Mouse (Mus musculus): Measurements from ENCODE around the gene Itgb8. TPM values are rescaled to one million over a fixed set of nuclear protein-coding genes. Genes with fewer than 3 reads are reported as not detected.

Gene Itgb8
- polyA plus RNA-seq, 1 experiment from 2014 or later: 17.1 TPM

DNA sequence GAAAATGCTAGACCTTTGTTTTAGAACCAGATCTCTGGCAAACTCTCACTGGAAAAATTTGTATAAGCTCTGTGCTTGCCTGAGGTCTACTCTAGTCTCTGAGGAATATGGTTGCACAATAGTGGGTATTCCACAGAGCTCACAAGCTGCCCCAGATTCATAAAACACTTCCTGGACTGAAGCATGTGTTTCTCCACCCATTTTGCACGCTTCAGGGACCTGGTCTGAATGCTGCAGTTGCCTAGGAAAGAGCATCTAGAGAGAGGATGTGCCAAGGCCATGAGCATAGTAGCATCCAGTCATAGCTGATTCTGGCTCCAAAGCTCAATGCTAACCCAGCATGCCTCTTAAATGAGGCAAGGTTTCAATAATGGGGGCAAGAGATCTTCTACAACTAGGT is 74.4 kb downstream of the Itgb8 start:
- H3K36me3 ChIP-seq: peaks cover 23% of the 10 kb centered on the region
- H3K4me2 ChIP-seq (replicated peaks): no peak overlapping the region
- no peaks in the 10 kb centered on the region for H3K9me3 ChIP-seq
- no peak overlapping the region for H3K27ac ChIP-seq
- peaks cover 15% of the 10 kb centered on the region for H3K4me1 ChIP-seq (replicated peaks)
- no peak overlapping the region for H3K4me3 ChIP-seq (replicated peaks)
- ATAC-seq: peak; percentile 65
- H3K27me3 ChIP-seq: no peaks in the 10 kb centered on the region
- H3K9ac ChIP-seq (replicated peaks): no peak overlapping the region
- 67% methylated on average over 1 of the region's 1 CpGs for WGBS

DNA sequence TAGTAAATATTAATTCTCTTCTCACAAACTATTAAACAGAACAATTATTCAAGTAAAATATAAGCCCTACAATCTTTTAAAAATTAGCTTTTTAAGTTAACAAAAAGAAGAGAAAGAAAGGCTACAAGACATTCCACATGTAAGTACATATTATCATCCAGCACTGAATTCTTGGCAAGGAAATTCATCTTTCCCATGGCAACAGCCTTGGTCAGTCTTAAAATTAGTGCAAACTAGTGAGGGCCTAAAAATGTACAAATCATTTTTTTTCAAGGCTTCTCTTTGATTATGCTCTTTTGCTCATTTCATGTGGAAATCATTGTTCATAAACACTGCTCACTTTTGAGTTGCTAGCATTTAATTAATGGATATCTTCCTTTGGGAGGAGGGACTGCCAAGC is 77.8 kb downstream of the Itgb8 start:
- Histone ChIP-seq H3K27me3 (no peaks in the 10 kb centered on the region), H3K4me3 (replicated peaks) (no peak overlapping the region), H3K9me3 (no peaks in the 10 kb centered on the region), H3K9ac (replicated peaks) (no peak overlapping the region), H3K27ac (no peak overlapping the region), H3K4me1 (replicated peaks) (peaks cover 15% of the 10 kb centered on the region), H3K36me3 (peaks cover 16% of the 10 kb centered on the region), H3K4me2 (replicated peaks) (no peak overlapping the region)
- no peak for ATAC-seq

DNA sequence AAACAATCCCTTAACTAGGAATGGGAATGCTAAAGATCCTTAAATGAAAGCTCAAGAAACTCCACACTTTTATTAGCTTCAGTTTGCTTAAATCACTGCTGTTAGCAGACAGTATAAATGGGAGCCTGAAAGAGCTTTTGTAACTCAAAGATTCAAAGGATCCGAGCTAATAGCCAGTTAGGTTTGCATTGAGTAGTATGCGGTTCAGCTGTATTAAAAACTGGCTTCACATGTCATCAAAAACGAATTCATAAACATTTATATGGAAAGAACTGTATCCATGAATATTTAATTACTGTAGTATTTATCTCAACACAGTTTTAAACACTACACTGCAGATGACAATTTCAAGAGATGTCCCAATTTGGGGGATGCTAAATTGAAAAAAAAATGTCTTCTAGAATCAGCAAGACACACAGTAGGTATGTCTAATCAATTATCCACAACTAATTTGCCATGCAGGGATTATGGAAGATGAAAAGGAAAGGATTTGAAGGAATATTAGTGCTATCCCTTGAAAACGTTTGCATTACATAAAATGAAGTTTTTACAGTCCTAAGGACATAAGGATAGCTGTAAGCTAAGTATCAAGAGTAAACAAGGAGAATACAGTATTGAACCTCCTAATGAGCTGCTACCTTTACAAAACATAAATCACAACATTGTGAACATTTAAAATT is 79.2 kb downstream of the Itgb8 start:
- peak; percentile 63; the same call in 1 of the 2 replicates for ATAC-seq
- H3K36me3 ChIP-seq: peaks cover 8% of the 10 kb centered on the region; the same call in 1 of the 2 replicates
- peaks cover 15% of the 10 kb centered on the region for H3K4me1 ChIP-seq (replicated peaks)
- H3K4me3 ChIP-seq (replicated peaks): no peak overlapping the region
- WGBS: 29% methylated on average over 4 of the region's 4 CpGs
- no peak overlapping the region for H3K27ac ChIP-seq
- no peak overlapping the region for H3K4me2 ChIP-seq (replicated peaks)
- H3K9ac ChIP-seq (replicated peaks): no peak overlapping the region
- no peaks in the 10 kb centered on the region for H3K27me3 ChIP-seq
- H3K9me3 ChIP-seq: no peaks in the 10 kb centered on the region

DNA sequence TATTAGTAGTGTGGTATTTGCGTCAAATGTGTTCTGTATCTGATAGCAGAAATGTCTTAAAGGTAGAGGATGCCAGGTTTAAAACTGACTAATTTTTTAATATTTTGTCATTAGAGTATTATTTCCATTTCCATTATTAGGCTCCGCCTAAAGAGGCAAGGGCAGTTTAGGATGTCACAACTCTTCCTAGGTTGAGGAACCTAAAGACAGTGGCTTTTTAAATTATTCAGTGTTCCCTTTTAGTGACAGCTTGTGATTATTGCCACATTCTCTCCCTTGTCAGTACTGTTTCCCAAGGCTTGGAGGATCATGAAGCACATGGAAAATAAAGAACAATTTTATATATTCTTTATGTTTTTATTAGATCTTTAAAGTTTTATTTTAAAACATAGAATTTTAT is 80.9 kb downstream of the Itgb8 start:
- Histone ChIP-seq H3K27me3 (no peaks in the 10 kb centered on the region), H3K9ac (replicated peaks) (no peak overlapping the region)
- WGBS: 88% methylated on average over 2 of the region's 2 CpGs

DNA sequence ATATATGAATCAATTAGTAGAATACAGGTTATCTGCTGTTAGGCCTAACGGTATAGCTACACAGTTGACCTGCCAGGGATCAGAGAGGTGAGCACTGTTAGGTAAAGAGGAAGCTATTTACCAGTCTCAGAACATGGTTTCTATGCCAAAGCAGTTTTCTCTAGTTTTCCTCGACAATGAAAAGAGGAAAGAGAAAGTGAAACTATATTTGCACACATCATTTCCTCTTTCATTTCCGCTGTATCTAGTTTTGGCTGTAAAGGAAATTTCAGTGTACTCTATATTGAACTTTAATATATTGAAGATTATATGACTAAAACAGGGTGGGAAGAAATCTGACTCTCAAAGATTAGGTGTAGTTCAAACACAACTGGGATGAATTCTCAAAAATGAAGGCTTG is 81.5 kb downstream of the Itgb8 start:
- ATAC-seq: no peak
- Histone ChIP-seq H3K4me3 (replicated peaks) (no peak overlapping the region), H3K4me2 (replicated peaks) (no peak overlapping the region), H3K9me3 (no peaks in the 10 kb centered on the region), H3K27ac (no peak overlapping the region), H3K27me3 (no peaks in the 10 kb centered on the region), H3K36me3 (no peaks in the 10 kb centered on the region; the same call in 1 of the 2 replicates), H3K4me1 (replicated peaks) (peaks cover 10% of the 10 kb centered on the region), H3K9ac (replicated peaks) (no peak overlapping the region)
- 94% methylated on average over 3 of the region's 3 CpGs for whole genome bisulfite sequencing

More for the DNA sequence above, 80.9 kb downstream of the Itgb8 start:
- Histone ChIP-seq H3K27ac (no peak overlapping the region), H3K36me3 (peaks cover 4% of the 10 kb centered on the region; the same call in 1 of the 2 replicates), H3K4me3 (replicated peaks) (no peak overlapping the region), H3K4me1 (replicated peaks) (peaks cover 10% of the 10 kb centered on the region), H3K9me3 (no peaks in the 10 kb centered on the region), H3K4me2 (replicated peaks) (no peak overlapping the region)
- no peak for ATAC-seq

DNA sequence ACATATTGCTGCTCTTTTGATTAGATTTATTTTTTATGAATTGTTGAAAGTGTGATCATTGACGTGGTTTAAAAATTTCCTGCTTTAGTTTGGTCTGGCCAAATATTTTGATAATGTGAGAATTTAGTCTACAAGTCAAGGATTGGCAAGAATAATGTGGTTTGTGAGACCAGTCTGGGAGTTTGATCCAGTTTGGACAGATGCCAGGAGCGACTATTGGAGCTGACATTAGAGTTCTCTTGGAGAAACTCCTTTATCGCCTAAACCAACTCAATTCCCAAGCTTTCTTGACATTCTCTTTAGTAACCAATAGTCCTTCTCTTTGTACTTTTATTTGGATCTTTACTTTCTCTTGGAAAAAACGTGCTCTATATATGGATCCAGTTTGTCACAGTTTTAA is 83.0 kb downstream of the Itgb8 start:
- H3K27me3 ChIP-seq: no peaks in the 10 kb centered on the region
- H3K27ac ChIP-seq: no peak overlapping the region
- no peak overlapping the region for H3K4me2 ChIP-seq (replicated peaks)
- WGBS: 91% methylated on average over 4 of the region's 4 CpGs
- H3K4me3 ChIP-seq (replicated peaks): no peak overlapping the region
- H3K36me3 ChIP-seq: no peaks in the 10 kb centered on the region; the same call in 1 of the 2 replicates
- no peak for ATAC-seq
- no peaks in the 10 kb centered on the region for H3K9me3 ChIP-seq
- H3K4me1 ChIP-seq (replicated peaks): no peaks in the 10 kb centered on the region
- no peak overlapping the region for H3K9ac ChIP-seq (replicated peaks)

DNA sequence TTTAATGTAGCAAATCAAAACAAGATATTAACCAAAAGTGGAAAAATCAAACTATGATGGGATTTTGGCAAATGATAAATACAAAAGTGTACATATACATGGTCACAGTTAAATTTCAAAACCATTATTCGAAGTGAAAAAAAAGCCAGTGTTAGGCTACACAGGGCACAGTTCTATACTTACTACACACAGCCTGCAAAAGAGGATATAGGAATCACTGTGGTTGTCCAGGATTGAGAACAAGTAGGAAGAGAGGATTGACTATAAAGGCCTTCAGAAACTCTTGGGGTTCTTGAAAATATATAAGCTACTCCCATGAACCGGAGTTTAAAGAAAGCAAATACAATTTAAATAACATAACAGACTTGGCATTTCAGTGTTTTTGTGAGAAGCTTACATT is 87.6 kb downstream of the Itgb8 start:
- Histone ChIP-seq H3K4me2 (replicated peaks) (no peak overlapping the region), H3K27me3 (no peaks in the 10 kb centered on the region), H3K9ac (replicated peaks) (no peak overlapping the region), H3K9me3 (no peaks in the 10 kb centered on the region), H3K4me1 (replicated peaks) (no peaks in the 10 kb centered on the region), H3K4me3 (replicated peaks) (no peak overlapping the region), H3K27ac (no peak overlapping the region), H3K36me3 (no peaks in the 10 kb centered on the region)
- no peak for ATAC-seq
- 92% methylated on average over 2 of the region's 2 CpGs for WGBS

DNA sequence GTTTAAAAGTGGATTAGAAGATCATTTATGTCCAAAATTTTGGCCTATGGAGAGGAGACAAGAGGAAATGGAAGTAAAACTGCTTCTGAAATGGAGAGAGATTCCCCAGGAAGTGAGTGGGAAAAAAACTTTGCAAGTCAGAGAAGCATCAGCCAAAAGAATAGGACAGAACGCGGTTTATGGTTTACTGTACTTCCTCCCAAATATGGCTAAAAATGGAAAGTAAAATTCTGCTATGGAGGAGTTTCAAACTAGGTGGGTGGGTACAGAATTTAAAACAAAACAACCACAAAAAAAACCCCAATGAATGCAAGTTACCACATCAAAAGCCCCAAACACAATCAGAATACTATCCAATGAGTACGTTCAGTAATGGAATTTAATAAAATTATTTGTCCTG is 90.8 kb downstream of the Itgb8 start:
- H3K4me1 ChIP-seq (replicated peaks): no peaks in the 10 kb centered on the region
- ATAC-seq: no peak
- no peaks in the 10 kb centered on the region for H3K9me3 ChIP-seq
- no peak overlapping the region for H3K4me2 ChIP-seq (replicated peaks)
- 92% methylated on average over 3 of the region's 3 CpGs for WGBS
- no peak overlapping the region for H3K27ac ChIP-seq
- no peaks in the 10 kb centered on the region for H3K27me3 ChIP-seq
- H3K36me3 ChIP-seq: no peaks in the 10 kb centered on the region
- no peak overlapping the region for H3K9ac ChIP-seq (replicated peaks)
- no peak overlapping the region for H3K4me3 ChIP-seq (replicated peaks)

DNA sequence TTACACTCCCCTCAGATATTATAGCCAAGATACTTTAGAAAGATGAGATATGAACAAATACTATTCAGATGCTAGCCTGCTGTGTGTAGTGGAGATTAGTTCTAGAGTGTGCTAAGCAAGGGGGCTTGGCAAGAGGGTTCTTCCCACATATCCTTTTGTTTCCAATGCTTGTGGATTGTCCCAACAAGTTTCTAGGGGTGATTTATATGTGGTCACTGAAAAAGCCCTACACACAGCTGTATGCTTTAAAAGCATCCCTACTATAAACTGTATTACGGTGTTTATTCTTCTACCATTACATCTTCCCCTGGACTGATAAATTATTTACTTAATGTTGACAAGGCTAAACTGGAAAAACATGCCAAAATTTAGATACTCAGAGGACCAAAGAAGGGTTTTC is 92.6 kb downstream of the Itgb8 start:
- no peaks in the 10 kb centered on the region for H3K27me3 ChIP-seq
- no peak overlapping the region for H3K4me2 ChIP-seq (replicated peaks)
- no peak for ATAC-seq
- no peak overlapping the region for H3K9ac ChIP-seq (replicated peaks)
- WGBS: 90% methylated on average over 1 of the region's 1 CpGs
- no peaks in the 10 kb centered on the region for H3K4me1 ChIP-seq (replicated peaks)
- no peak overlapping the region for H3K27ac ChIP-seq
- H3K36me3 ChIP-seq: no peaks in the 10 kb centered on the region
- no peak overlapping the region for H3K4me3 ChIP-seq (replicated peaks)
- no peaks in the 10 kb centered on the region for H3K9me3 ChIP-seq

DNA sequence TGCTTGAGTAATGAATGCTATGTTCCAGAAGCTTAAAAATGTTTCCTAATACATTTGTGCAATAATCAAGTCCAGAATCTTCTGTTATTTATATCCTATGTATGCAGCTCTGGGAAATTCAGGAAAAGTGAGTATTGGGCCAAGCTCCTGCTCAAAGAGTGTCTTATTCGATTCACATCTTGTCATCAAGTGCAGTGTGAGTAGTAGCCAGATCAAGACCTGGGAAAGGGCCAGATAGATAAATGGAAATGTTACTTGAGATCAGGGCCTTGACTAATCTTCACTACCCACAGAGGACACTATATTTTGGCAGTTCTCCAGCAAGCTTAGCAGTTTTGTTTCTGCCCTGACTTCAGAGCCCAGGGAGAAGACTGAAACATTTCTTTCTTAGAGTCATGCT is 100.7 kb downstream of the Itgb8 start:
- H3K4me3 ChIP-seq (replicated peaks): no peak overlapping the region
- H3K4me2 ChIP-seq (replicated peaks): no peak overlapping the region
- WGBS: 83% methylated on average over 1 of the region's 1 CpGs
- no peaks in the 10 kb centered on the region for H3K9me3 ChIP-seq
- H3K27me3 ChIP-seq: no peaks in the 10 kb centered on the region
- H3K36me3 ChIP-seq: no peaks in the 10 kb centered on the region
- no peak for ATAC-seq
- no peak overlapping the region for H3K27ac ChIP-seq
- no peaks in the 10 kb centered on the region for H3K4me1 ChIP-seq (replicated peaks)
- no peak overlapping the region for H3K9ac ChIP-seq (replicated peaks)

DNA sequence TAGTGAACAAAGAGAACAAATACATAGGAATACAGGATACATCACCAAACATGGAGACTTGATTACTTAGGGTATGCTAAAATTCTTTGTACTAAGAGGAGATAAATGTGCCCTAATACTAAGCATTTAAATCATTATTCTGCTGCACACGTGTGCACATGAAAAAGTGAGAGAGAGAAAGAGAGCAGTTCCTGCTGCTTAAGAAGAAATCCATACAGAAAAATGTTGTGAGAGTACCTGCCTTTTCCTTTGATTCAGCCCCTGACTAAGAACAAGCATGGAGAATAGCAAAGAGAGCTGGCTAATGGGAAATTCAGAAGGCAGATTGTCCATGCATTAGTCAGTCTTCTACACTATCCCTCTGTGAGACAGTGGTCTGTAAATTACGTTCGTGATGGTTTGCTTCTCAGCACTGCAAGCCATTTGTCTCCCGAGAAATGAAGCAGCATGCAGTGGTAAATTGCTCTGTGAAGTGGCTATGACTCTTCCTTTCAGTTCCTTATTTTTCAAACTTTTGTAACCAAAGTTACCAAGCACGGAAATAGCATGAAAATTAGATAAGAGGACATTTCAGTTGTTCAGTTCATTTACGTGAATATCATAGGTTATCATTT is 125.0 kb downstream of the Itgb8 start:
- H3K27me3 ChIP-seq: no peaks in the 10 kb centered on the region
- no peak for ATAC-seq
- 77% methylated on average over 6 of the region's 6 CpGs for whole genome bisulfite sequencing

DNA sequence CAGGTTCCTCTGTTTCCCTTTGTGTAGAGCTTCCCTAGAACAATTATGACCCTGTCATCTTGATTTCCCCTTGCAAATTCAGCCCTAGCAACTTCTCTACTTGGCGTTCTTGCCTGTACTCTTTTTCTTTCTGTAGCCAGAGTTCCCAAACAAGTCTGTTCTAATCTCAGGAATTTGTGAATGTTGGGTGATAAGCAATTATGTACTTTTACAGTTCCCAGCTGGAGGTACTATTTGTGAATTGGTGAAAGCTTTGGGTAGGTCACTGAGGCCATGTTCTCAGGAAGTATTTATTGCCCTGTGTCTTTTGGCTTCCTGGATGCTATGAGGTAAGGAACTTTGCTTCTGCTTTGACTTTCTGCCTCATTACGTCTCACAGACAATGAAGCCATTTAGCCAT is 128.5 kb downstream of the Itgb8 start:
- Histone ChIP-seq H3K9ac (replicated peaks) (no peak overlapping the region), H3K4me3 (replicated peaks) (no peak overlapping the region), H3K4me1 (replicated peaks) (no peaks in the 10 kb centered on the region), H3K27ac (no peak overlapping the region), H3K36me3 (no peaks in the 10 kb centered on the region), H3K27me3 (no peaks in the 10 kb centered on the region), H3K9me3 (no peaks in the 10 kb centered on the region), H3K4me2 (replicated peaks) (no peak overlapping the region)
- 64% methylated on average over 2 of the region's 2 CpGs for WGBS
- no peak for ATAC-seq

More for the DNA sequence above, 125.0 kb downstream of the Itgb8 start:
- Histone ChIP-seq H3K4me1 (replicated peaks) (no peaks in the 10 kb centered on the region), H3K9me3 (no peaks in the 10 kb centered on the region), H3K4me3 (replicated peaks) (no peak overlapping the region), H3K9ac (replicated peaks) (no peak overlapping the region), H3K36me3 (no peaks in the 10 kb centered on the region), H3K4me2 (replicated peaks) (no peak overlapping the region), H3K27ac (no peak overlapping the region)
